21 mouse cellular contexts compared by ENCODE assay signal in genomic region chr3:31841253-31841652, GRCm38 (mm10).
DNase-seq lines count a peak whose midpoint lies in the region; ATAC-seq and TF ChIP-seq lines count a peak whose summit lies in the region.
"Had no signal": no experiment of that assay in that cellular context is flagged by ENCODE, and none has a peak within 500 bp of the region (broad histone marks: within the 10 kb centered on the region; RNA-seq: fewer than 3 reads in every experiment).

No protein-coding gene starts in this region.

- no peak overlapping the region for H3K27ac ChIP-seq in hindbrain, embryonic 16.5 days (ENCODE audit: low read depth, low read length)
- no peak overlapping the region for H3K27ac ChIP-seq in hindbrain, embryonic 14.5 days
- H3K27ac ChIP-seq in heart, embryonic 11.5 days (ENCODE audit: low read depth, low read length) = no peak overlapping the region
- H3K27ac ChIP-seq: embryonic facial prominence, embryonic 13.5 days; forebrain, embryonic 12.5 days; heart, adult 2 months had no signal

- no peaks in the 10 kb centered on the region for H3K4me1 ChIP-seq in hindbrain, embryonic 16.5 days (ENCODE audit: control insufficient read depth, insufficient read depth, low read depth, low read length)
- H3K4me1 ChIP-seq in hindbrain, embryonic 14.5 days (replicated peaks; ENCODE audit: control insufficient read depth, insufficient read depth, low read length) = no peaks in the 10 kb centered on the region
- no peaks in the 10 kb centered on the region for H3K4me1 ChIP-seq in heart, embryonic 11.5 days (ENCODE audit: control insufficient read depth, insufficient read depth, low read length)
- H3K4me1 ChIP-seq: embryonic facial prominence, embryonic 13.5 days; forebrain, embryonic 12.5 days; heart, embryonic 12.5 days had no signal

- TF ChIP-seq CTCF in brain, embryonic 14.5 days (IDR thresholded peaks at IDR 0.05; ENCODE audit: borderline replicate concordance, extremely low read depth, insufficient read depth, insufficient read length) = no peak

- H3K36me3 ChIP-seq in hindbrain, embryonic 16.5 days (ENCODE audit: control insufficient read depth, insufficient read depth, low read length) = no peaks in the 10 kb centered on the region
- no peaks in the 10 kb centered on the region for H3K36me3 ChIP-seq in hindbrain, embryonic 14.5 days (replicated peaks; ENCODE audit: control insufficient read depth, insufficient read depth)
- no peaks in the 10 kb centered on the region for H3K36me3 ChIP-seq in heart, embryonic 11.5 days (ENCODE audit: control insufficient read depth, insufficient read depth, low read length)
- H3K36me3 ChIP-seq: embryonic facial prominence, embryonic 13.5 days; forebrain, embryonic 12.5 days; G1E; heart, embryonic 12.5 days had no signal

- DNase-seq in cerebellum, adult 11 months = peak; percentile 2
- no peak for DNase-seq in cerebellum, adult 9-10 months
- no peak for DNase-seq in hindbrain, embryonic 14.5 days (ENCODE audit: low spot score)
- DNase-seq in brain, embryonic 14.5 days (ENCODE audit: low read depth) = peak; percentile 17
- DNase-seq in cerebellum, postnatal 14 days = peak; percentile 58 to 71
- DNase-seq in adrenal gland, postnatal 36 days = no peak
- DNase-seq: adrenal gland, postnatal 10 days; B cell, adult 2 months; gastrocnemius, postnatal 14 days; heart, adult 2 months; kidney, adult 8-10 months had no signal

- peak; percentile 67; the same call in 1 of the 2 replicates for ATAC-seq in hindbrain, embryonic 16.5 days
- no peak for ATAC-seq in hindbrain, embryonic 14.5 days (ENCODE audit: low FRiP score)
- ATAC-seq in heart, embryonic 11.5 days (replicated peaks; ENCODE audit: insufficient number of reproducible peaks, low FRiP score, low TSS enrichment) = no peak
- ATAC-seq: CD4-positive, CD25-positive, alpha-beta regulatory T cell, adult 4 months; forebrain, embryonic 16.5 days; inflammation-experienced regulatory T-cells, adult 6 months; intestine, postnatal 0 days had no signal

- H3K9ac ChIP-seq in hindbrain, embryonic 16.5 days (ENCODE audit: low read depth, low read length) = no peak overlapping the region
- H3K9ac ChIP-seq in hindbrain, embryonic 14.5 days = no peak overlapping the region
- no peak overlapping the region for H3K9ac ChIP-seq in heart, embryonic 11.5 days (ENCODE audit: low read depth, low read length)
- H3K9ac ChIP-seq: embryonic facial prominence, embryonic 13.5 days; forebrain, embryonic 12.5 days; heart, embryonic 12.5 days had no signal

- no peak overlapping the region for H3K4me2 ChIP-seq in hindbrain, embryonic 16.5 days (ENCODE audit: low read length)
- no peak overlapping the region for H3K4me2 ChIP-seq in hindbrain, embryonic 14.5 days (replicated peaks)
- no peak overlapping the region for H3K4me2 ChIP-seq in heart, embryonic 11.5 days
- H3K4me2 ChIP-seq: embryonic facial prominence, embryonic 13.5 days; forebrain, embryonic 12.5 days; heart, embryonic 12.5 days had no signal

- 66% methylated on average over 1 of the region's 1 CpGs for WGBS in hindbrain, embryonic 16.5 days
- 92% methylated on average over 1 of the region's 1 CpGs for WGBS in hindbrain, embryonic 14.5 days
- 86% methylated on average over 1 of the region's 1 CpGs for WGBS in heart, embryonic 11.5 days (ENCODE audit: insufficient replicate concordance)

- TF ChIP-seq POLR2A in brain, embryonic 14.5 days (IDR thresholded peaks at IDR 0.05; ENCODE audit: borderline replicate concordance, extremely low read depth, insufficient read depth, insufficient read length, poor library complexity, severe bottlenecking) = no peak

- no peaks in the 10 kb centered on the region for H3K27me3 ChIP-seq in hindbrain, embryonic 16.5 days (replicated peaks; ENCODE audit: control insufficient read depth, insufficient read depth, low read length)
- H3K27me3 ChIP-seq in hindbrain, embryonic 14.5 days (ENCODE audit: control insufficient read depth, insufficient read depth, low read length) = no peaks in the 10 kb centered on the region
- H3K27me3 ChIP-seq in heart, embryonic 11.5 days (ENCODE audit: control insufficient read depth, insufficient read depth, low read length) = no peaks in the 10 kb centered on the region
- H3K27me3 ChIP-seq: embryonic facial prominence, embryonic 13.5 days; forebrain, embryonic 12.5 days; heart, embryonic 12.5 days had no signal

- H3K9me3 ChIP-seq in hindbrain, embryonic 16.5 days (ENCODE audit: control insufficient read depth, low read length) = no peaks in the 10 kb centered on the region
- H3K9me3 ChIP-seq in hindbrain, embryonic 14.5 days (ENCODE audit: control insufficient read depth, low read length) = no peaks in the 10 kb centered on the region
- no peaks in the 10 kb centered on the region for H3K9me3 ChIP-seq in heart, embryonic 11.5 days (replicated peaks; ENCODE audit: control insufficient read depth, low read length)
- H3K9me3 ChIP-seq: embryonic facial prominence, embryonic 13.5 days; forebrain, embryonic 12.5 days; G1E; heart, embryonic 12.5 days had no signal

- no peak overlapping the region for H3K4me3 ChIP-seq in hindbrain, embryonic 16.5 days (ENCODE audit: low read length)
- no peak overlapping the region for H3K4me3 ChIP-seq in hindbrain, embryonic 14.5 days (replicated peaks; ENCODE audit: low read length)
- no peak overlapping the region for H3K4me3 ChIP-seq in heart, embryonic 11.5 days (ENCODE audit: low read depth, low read length)
- H3K4me3 ChIP-seq: embryonic facial prominence, embryonic 13.5 days; forebrain, embryonic 12.5 days; heart, adult 2 months; heart, embryonic 12.5 days had no signal

Comparison
In these comparisons a context has a peak if more than half of its experiments do, and no peak if none do; other contexts are left out.
1. DNase-seq: peak in cerebellum, adult 11 months (single experiment), brain, embryonic 14.5 days (single experiment) and cerebellum, postnatal 14 days (2 of 2); none in cerebellum, adult 9-10 months (single experiment), hindbrain, embryonic 14.5 days (single experiment) and adrenal gland, postnatal 36 days (0 of 2).